Comparison of ENCODE assay signal across 15 mouse cellular contexts in the genomic region with DNA sequence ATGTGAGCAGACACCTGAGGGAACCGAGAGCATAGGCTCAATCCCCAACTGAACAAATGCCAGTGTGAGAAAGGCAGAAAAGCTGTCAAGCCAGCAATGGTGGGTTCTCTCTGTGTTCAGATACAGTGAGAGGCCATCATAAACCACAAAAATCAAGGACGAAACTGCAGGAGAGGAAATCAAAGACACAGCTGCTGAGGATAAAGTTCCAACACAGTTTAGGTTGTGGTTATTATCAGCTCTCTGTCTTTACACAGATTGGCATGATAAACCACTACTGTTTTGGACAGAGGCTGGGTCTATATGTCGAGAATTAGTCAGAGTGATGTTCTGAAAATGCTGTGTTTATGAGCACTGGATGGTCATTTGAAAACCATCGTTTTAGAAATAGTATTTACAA.
"Had no signal": no experiment of that assay in that cellular context is flagged by ENCODE, and none has a peak within 500 bp of the region (broad histone marks: within the 10 kb centered on the region; RNA-seq: fewer than 3 reads in every experiment).

No protein-coding gene starts in this region.

- DNase-seq: retina, postnatal 1 day; right cerebral cortex, adult 18-20 months; right cerebral cortex, postnatal 14 days; right cerebral cortex, postnatal 25 days; right cerebral cortex, postnatal 4 days; spleen, adult 18-20 months; thymus, adult 18-20 months; thymus, adult 2 months; thymus, postnatal 14 days; thymus, postnatal 25 days; thymus, postnatal 36 days; thymus, postnatal 4 days had no signal

- H3K9ac ChIP-seq: neural tube, embryonic 15.5 days; stomach, embryonic 15.5 days had no signal

- H3K36me3 ChIP-seq: neural tube, embryonic 15.5 days; stomach, embryonic 15.5 days had no signal

- H3K27ac ChIP-seq: neural tube, embryonic 15.5 days; stomach, embryonic 15.5 days; stomach, postnatal 0 days had no signal

- H3K4me1 ChIP-seq: neural tube, embryonic 15.5 days; stomach, embryonic 15.5 days had no signal

- H3K27me3 ChIP-seq: neural tube, embryonic 15.5 days; stomach, embryonic 15.5 days had no signal

- H3K4me3 ChIP-seq: neural tube, embryonic 15.5 days; stomach, embryonic 15.5 days had no signal

- H3K9me3 ChIP-seq: neural tube, embryonic 15.5 days; stomach, embryonic 15.5 days had no signal

- H3K4me2 ChIP-seq: neural tube, embryonic 15.5 days; stomach, embryonic 15.5 days had no signal
